Mouse (Mus musculus) midbrain, postnatal 0 days (tissue): Measurements from ENCODE around the gene Ctsd. TPM values are rescaled to one million over a fixed set of nuclear protein-coding genes. Genes with fewer than 3 reads are reported as not detected.

Source experiments
- ATAC-seq: fragments of 200-750 bp; cut with Nextera tagmentation; 2 replicates; pipeline ENCODE4 v1.8.0; 2017; ENCODE audit warnings: moderate number of reproducible peaks, mild to moderate bottlenecking, moderate TSS enrichment, moderate library complexity; ENCODE audit not compliant: low FRiP score
- DNase-seq: peaks from one replicate; pipeline ENCODE4 v3.0.0-alpha.2; 2015; ENCODE audit warnings: low spot score
- H3K27ac ChIP-seq: fragments of 300-500 bp; sonication (generic); 2 replicates; pipeline ENCODE4 v1.5.1; 2014; ENCODE audit warnings: low read depth, mild to moderate bottlenecking, low read length, mixed read lengths
- H3K27me3 ChIP-seq: fragments of 300-500 bp; sonication (generic); 2 replicates; pipeline ENCODE4 v1.6.1; 2014; ENCODE audit warnings: low read length, control low read depth, mixed read lengths; ENCODE audit not compliant: insufficient read depth
- H3K36me3 ChIP-seq: fragments of 300-500 bp; sonication (generic); 2 replicates; pipeline ENCODE4 v1.6.1; 2014; ENCODE audit warnings: low read length, control low read depth, mixed read lengths; ENCODE audit not compliant: insufficient read depth
- H3K4me1 ChIP-seq: fragments of 300-500 bp; sonication (generic); 2 replicates; pipeline ENCODE4 v1.6.1; 2014; ENCODE audit warnings: mild to moderate bottlenecking, control low read depth, antibody characterized with exemption, low read length, mixed read lengths; ENCODE audit not compliant: insufficient read depth
- H3K4me2 ChIP-seq: fragments of 300-500 bp; sonication (generic); 2 replicates; pipeline ENCODE4 v1.6.1; 2014; ENCODE audit warnings: low read depth, mild to moderate bottlenecking, low read length, mixed read lengths; ENCODE audit not compliant: poor library complexity, severe bottlenecking
- H3K4me3 ChIP-seq: fragments of 300-500 bp; sonication (generic); 2 replicates; pipeline ENCODE4 v1.5.1; 2014; ENCODE audit warnings: low read depth, mild to moderate bottlenecking, low read length, moderate library complexity
- H3K9ac ChIP-seq: fragments of 300-500 bp; sonication (generic); replicated peaks from 2 replicates; pipeline ENCODE4 v1.6.1; 2014; ENCODE audit warnings: mild to moderate bottlenecking, low read length, moderate library complexity, mixed read lengths; ENCODE audit not compliant: poor library complexity, severe bottlenecking
- H3K9me3 ChIP-seq: fragments of 300-500 bp; sonication (generic); 2 replicates; pipeline ENCODE4 v1.6.1; 2016; ENCODE audit warnings: low read length, control low read depth
- CTCF ChIP-seq: IDR thresholded peaks from 2 replicates; pipeline ENCODE4 v1.5.1; 2016; ENCODE audit warnings: antibody characterized with exemption, mild to moderate bottlenecking
- WGBS: fragments of 180-500 bp; shearing (Covaris S2); extraction: QIAGEN DNeasy Blood & Tissue Kit; methylation state at CpG from one replicate; pipeline ENCODE4 v1.1.7; 2014; 5-methylcytosine and 5-hydroxymethylcytosine counted together
- polyA plus RNA-seq: library from polyadenylated mRNA; unstranded; fragments of >200 nt; fragmentation: Nextera tagmentation; extraction: Ambion mirVana; gene quantifications from 2 replicates; pipeline ENCODE4 v1.2.1, GENCODE M21; 2015
- total RNA-seq: library from RNA; depleted of rRNA; stranded (reverse); fragments of >200 nt; gene quantifications from 2 replicates; pipeline ENCODE4 v1.2.3, GENCODE M21; 2014

Ctsd gene
- total and polyA plus RNA-seq, 2 experiments from 2014 or later: 320 to 652 TPM

DNA sequence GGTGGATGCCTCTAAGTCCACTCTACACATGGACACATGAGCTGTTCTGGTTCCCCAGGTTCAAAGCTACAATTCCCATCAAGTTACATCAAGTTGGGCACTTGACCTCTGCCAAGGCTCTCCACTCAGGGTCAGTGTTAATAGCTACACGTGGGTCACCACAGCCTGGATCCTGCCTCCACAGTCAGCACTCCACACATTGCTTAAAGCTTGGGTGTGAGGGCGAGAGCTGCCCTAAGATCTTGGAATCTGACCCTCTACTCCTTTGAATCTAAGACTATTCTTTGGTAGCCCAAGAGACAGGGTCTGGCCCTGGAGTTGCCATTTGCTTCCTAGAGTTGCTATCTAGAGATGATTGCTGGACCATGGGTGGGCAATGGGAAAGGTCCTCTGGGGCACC is 902 bp upstream of the Ctsd start:
- H3K9ac ChIP-seq: no peak overlapping the region
- WGBS: 98% methylated on average over 2 of the region's 2 CpGs
- H3K9me3 ChIP-seq: no peaks in the 10 kb centered on the region
- H3K36me3 ChIP-seq: peaks cover 11% of the 10 kb centered on the region
- H3K4me3 ChIP-seq: no peak overlapping the region
- 0 out of 2 replicates have a peak overlapping the region, but pooled peaks have one; percentile 62 for H3K27ac ChIP-seq
- H3K4me1 ChIP-seq: peaks cover 12% of the 10 kb centered on the region
- no peak overlapping the region for H3K4me2 ChIP-seq
- ATAC-seq: no peak
- no peaks in the 10 kb centered on the region for H3K27me3 ChIP-seq
- DNase-seq: no peak
- TF ChIP-seq CTCF: no peak

DNA sequence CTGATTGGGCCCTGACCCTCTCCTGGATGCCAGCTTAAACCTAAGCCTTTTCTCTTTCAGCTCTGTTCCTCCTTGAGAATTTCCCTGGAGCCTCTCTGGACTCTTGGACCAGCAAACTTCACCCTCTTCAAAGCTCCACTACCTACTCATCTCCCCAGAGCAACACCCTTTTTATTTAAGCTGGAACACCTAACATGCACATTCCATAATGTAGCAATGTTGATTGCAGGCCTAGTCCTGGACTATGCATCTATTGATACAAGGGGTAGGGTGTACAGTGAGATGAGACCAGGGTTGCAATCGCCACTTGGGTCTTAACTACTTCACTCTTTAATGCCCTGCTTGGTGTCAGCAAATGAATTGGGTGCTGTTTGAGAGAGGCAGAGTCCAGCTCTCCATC is 360 bp upstream of the Ctsd start:
- ATAC-seq: no peak; the same call in 1 of the 2 replicates
- Histone ChIP-seq H3K4me3 (peak overlapping the region; percentile 83), H3K9me3 (no peaks in the 10 kb centered on the region), H3K27ac (peak overlapping the region; percentile 62), H3K4me1 (peaks cover 12% of the 10 kb centered on the region), H3K9ac (peak overlapping the region; percentile 50), H3K4me2 (peak overlapping the region; percentile 92), H3K27me3 (no peaks in the 10 kb centered on the region), H3K36me3 (peaks cover 16% of the 10 kb centered on the region)
- WGBS: 96% methylated on average over 1 of the region's 1 CpGs
- TF ChIP-seq CTCF: no peak
- DNase-seq: no peak

DNA sequence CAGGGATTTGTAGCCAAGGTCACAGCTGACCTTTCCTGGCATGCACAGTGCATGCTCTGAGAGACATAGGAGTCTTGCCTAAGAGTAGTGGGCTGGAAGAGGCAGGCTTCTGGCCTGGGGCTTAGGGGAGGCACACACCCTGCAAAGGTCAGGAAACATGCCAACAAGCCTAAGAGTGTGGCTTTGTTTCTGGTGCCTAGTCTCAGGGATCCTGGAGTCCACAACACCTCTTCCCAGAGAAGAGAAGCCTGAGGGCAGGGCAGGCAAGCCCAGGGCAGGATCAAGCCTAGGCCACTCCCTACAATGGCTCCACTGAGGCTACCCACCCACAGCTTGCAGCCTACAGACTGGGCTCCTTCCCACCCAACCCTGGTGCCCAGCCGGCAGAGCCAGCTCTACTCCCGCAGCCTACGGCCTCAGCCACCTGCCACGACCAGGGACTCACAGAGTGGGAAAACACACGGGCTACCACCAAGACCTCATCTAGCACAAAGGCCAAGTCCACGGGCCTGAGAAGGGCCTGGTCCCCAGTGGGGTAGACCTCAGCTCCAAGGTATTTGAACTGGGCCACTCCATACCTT is 1.1 kb downstream of the Ctsd start:
- ATAC-seq: no peak
- H3K27ac ChIP-seq: no peak overlapping the region

DNA sequence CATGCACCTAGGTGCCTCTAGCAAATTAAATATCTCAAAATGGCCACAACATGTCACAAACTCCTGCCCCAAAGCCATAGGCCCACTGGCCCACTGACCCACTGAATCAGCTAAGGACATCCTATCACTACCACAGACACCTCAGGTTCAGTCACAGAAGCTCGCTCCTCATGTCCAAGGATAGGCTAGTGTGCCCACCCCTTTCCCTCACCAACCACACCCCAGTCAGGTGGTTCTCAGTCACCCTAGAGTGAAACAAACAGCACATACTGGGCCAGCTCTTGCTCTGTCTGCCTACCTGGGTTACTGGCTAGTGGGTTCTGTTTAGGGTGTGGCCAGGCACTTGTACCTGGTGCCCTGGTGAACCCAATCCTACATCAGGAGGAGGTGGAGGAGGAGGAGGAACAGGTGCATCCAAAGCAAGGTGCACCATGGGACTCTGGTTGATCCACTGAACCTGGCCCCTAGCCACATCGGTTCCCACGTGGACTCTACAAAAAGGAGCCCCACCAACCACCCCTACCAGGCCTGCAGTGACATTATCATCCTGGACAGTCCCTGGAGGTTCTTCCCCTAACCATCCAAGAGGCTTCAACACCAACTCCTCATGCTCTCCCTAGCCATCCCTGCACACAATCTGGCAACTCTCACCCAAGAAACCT is 2.0 kb downstream of the Ctsd start:
- Histone ChIP-seq H3K4me1 (peaks cover 12% of the 10 kb centered on the region), H3K9me3 (no peaks in the 10 kb centered on the region), H3K36me3 (peaks cover 38% of the 10 kb centered on the region), H3K4me2 (peak overlapping the region; percentile 92), H3K4me3 (peak overlapping the region; percentile 83; the same call in 1 of the 2 replicates), H3K27ac (no peak overlapping the region), H3K9ac (peak overlapping the region; percentile 84), H3K27me3 (no peaks in the 10 kb centered on the region)
- DNase-seq (no peak), ATAC-seq (no peak)
- no peak for TF ChIP-seq CTCF
- 100% methylated on average over 3 of the region's 3 CpGs for WGBS

More for the DNA sequence above, 1.1 kb downstream of the Ctsd start:
- TF ChIP-seq CTCF: no peak
- Histone ChIP-seq H3K27me3 (no peaks in the 10 kb centered on the region), H3K4me2 (peak overlapping the region; percentile 92), H3K9me3 (no peaks in the 10 kb centered on the region), H3K36me3 (peaks cover 30% of the 10 kb centered on the region), H3K4me3 (peak overlapping the region; percentile 83), H3K9ac (peak overlapping the region; percentile 84), H3K4me1 (peaks cover 12% of the 10 kb centered on the region)
- DNase-seq: no peak
- 56% methylated on average over 6 of the region's 6 CpGs for WGBS

DNA sequence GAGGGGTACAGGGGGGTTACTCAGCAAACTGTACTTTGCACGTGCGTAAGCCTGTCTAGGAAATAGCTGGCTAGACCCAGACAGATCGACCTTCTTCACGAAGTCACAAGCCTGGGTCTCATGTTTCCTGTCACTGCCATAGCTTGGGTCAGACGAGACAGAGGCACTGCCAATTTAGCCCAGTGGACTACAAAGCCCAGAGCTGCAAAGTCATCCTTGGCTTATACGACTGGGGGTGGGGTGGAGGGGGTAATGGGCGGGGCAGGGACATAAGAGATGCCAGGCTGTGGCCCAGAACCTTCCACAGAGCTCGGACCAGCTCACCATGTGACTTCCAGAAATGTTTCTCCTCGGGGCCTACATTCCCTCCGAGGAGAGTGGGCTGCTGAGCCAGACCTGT is 3.5 kb downstream of the Ctsd start:
- Histone ChIP-seq H3K9me3 (no peaks in the 10 kb centered on the region), H3K36me3 (peaks cover 54% of the 10 kb centered on the region), H3K9ac (no peak overlapping the region), H3K4me1 (peaks cover 12% of the 10 kb centered on the region), H3K27me3 (no peaks in the 10 kb centered on the region), H3K4me3 (no peak overlapping the region), H3K27ac (no peak overlapping the region), H3K4me2 (no peak overlapping the region)
- DNase-seq: no peak
- TF ChIP-seq CTCF: no peak
- WGBS: 86% methylated on average over 10 of the region's 10 CpGs
- no peak for ATAC-seq

DNA sequence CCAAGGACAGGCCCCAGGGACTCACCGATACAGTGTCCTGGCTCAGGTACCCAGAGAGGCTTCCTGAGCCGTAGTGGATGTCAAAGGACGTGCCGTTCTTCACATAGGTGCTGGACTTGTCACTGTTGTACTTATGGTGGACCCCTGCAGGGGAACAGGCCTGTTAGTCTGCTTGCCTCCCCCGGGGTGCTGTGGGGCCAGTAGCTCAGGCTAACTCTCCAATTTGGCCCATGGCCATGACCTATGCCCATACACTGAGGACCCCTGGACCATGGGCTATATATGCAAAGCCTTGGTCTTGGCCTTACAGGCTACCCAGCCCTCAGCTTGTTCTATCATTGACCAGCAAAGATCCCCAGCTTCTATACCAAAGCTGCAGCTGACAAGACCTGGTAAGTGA is 5.3 kb downstream of the Ctsd start, which contains the start of gene Gm49369:
TSS of gene Gm49369 (minus strand) at position 101 of the 400 bp plus-strand sequence.
- peaks cover 65% of the 10 kb centered on the region for H3K36me3 ChIP-seq
- no peak within 1 kb of the TSS for H3K4me3 ChIP-seq
- no peak within 1 kb of the TSS for H3K4me2 ChIP-seq
- H3K27ac ChIP-seq: no peak within 1 kb of the TSS
- H3K27me3 ChIP-seq: no peaks in the 10 kb centered on the region
- H3K4me1 ChIP-seq: peaks cover 12% of the 10 kb centered on the region
- TF ChIP-seq CTCF: no peak
- WGBS: 98% methylated on average over 5 of the region's 5 CpGs
- no peak for DNase-seq
- no peaks in the 10 kb centered on the region for H3K9me3 ChIP-seq
- no peak for ATAC-seq
- no peak within 1 kb of the TSS for H3K9ac ChIP-seq
